Mouse (Mus musculus): ENCODE measurements around the gene Liph.
"Not testable (repeated sequence)": the region's sequence is repeated elsewhere in the genome, so short reads cannot be mapped to it uniquely, and the experiment has no call there.

Liph gene

GRCm38 (mm10) chr16:21995304-21995703 lies at the start of gene Liph:
TSS of gene Liph (minus strand) at chr16:21995663.
- in situ Hi-C loops (cut with MboI, MseI) = no loop called here

- in situ Hi-C loops (cut with MboI, MseI) = no loop called here
Observed at GRCm38 (mm10) chr16:22043830-22044229, 48.4 kb upstream of the Liph start.

- in situ Hi-C loops (cut with MboI, MseI) = no loop called here
Observed at GRCm38 (mm10) chr16:22039978-22040377, 44.5 kb upstream of the Liph start.

- in situ Hi-C loops (cut with MboI, MseI) = no loop called here
Observed at GRCm38 (mm10) chr16:22038554-22038953, 43.1 kb upstream of the Liph start.

- in situ Hi-C loops (cut with MboI, MseI) = no loop called here
Observed at GRCm38 (mm10) chr16:22027474-22027873, 32.0 kb upstream of the Liph start.

GRCm38 (mm10) chr16:22022122-22022521 lies 26.7 kb upstream of the Liph start:
- in situ Hi-C loops (cut with MboI, MseI) = no loop called here

- in situ Hi-C loops (cut with MboI, MseI) = no loop called here
Observed at GRCm38 (mm10) chr16:22015569-22015968, 20.1 kb upstream of the Liph start.

- in situ Hi-C loops (cut with MboI, MseI) = loop anchor here (5.0 kb wide), 1 partner anchor 57 kb away; no protein-coding TSS in a partner anchor
Observed at GRCm38 (mm10) chr16:22009596-22009995, 14.1 kb upstream of the Liph start.

GRCm38 (mm10) chr16:22009099-22009584 lies 13.7 kb upstream of the Liph start, which contains the start of gene Senp2:
TSS of gene Senp2 (plus strand) at chr16:22009484.
- in situ Hi-C loops (cut with MboI, MseI) = loop anchor here (5.0 kb wide), 1 partner anchor 57 kb away; no protein-coding TSS in a partner anchor

GRCm38 (mm10) chr16:22001606-22002005 lies 6.1 kb upstream of the Liph start:
- in situ Hi-C loops (cut with MboI, MseI) = loop anchor here (5.0 kb wide), 1 partner anchor 154 kb away; no protein-coding TSS in a partner anchor

GRCm38 (mm10) chr16:22001172-22001571 lies 5.7 kb upstream of the Liph start:
- in situ Hi-C loops (cut with MboI, MseI) = loop anchor here (5.0 kb wide), 1 partner anchor 154 kb away; no protein-coding TSS in a partner anchor

- in situ Hi-C loops (cut with MboI, MseI) = loop anchor here (5.0 kb wide), 1 partner anchor 153 kb away; no protein-coding TSS in a partner anchor
Observed at GRCm38 (mm10) chr16:21999941-22000690, 4.7 kb upstream of the Liph start.

- in situ Hi-C loops (cut with MboI, MseI) = no loop called here
Observed at GRCm38 (mm10) chr16:21998061-21998460, 2.6 kb upstream of the Liph start.

- in situ Hi-C loops (cut with MboI, MseI) = no loop called here
Observed at GRCm38 (mm10) chr16:21996881-21997641, 1.6 kb upstream of the Liph start.

GRCm38 (mm10) chr16:21996402-21996801 lies 939 bp upstream of the Liph start:
- in situ Hi-C loops (cut with MboI, MseI) = no loop called here

- in situ Hi-C loops (cut with MboI, MseI) = no loop called here
Observed at GRCm38 (mm10) chr16:21991774-21992173, 3.7 kb downstream of the Liph start.

GRCm38 (mm10) chr16:21990893-21991292 lies 4.6 kb downstream of the Liph start:
- in situ Hi-C loops (cut with MboI, MseI) = not testable (repeated sequence)

- in situ Hi-C loops (cut with MboI, MseI) = no loop called here
Observed at GRCm38 (mm10) chr16:21987956-21988355, 7.5 kb downstream of the Liph start.

GRCm38 (mm10) chr16:21986191-21986590 lies 9.3 kb downstream of the Liph start:
- in situ Hi-C loops (cut with MboI, MseI) = no loop called here

GRCm38 (mm10) chr16:21984091-21984490 lies 11.4 kb downstream of the Liph start:
- in situ Hi-C loops (cut with MboI, MseI) = no loop called here

GRCm38 (mm10) chr16:21983581-21983980 lies 11.9 kb downstream of the Liph start:
- in situ Hi-C loops (cut with MboI, MseI) = no loop called here

- in situ Hi-C loops (cut with MboI, MseI) = no loop called here
Observed at GRCm38 (mm10) chr16:21983146-21983545, 12.3 kb downstream of the Liph start.

Measured in T-helper 2 cell (primary cell).